Mouse (Mus musculus) CD8-positive naive resting alpha-beta T cell, adult 2 months (primary cell): ENCODE results near the gene Has1.

Experiments used
- DNase-seq, 2 experiments: peaks; one replicate each; pipeline ENCODE4 v3.0.0; 2022; ENCODE audit warnings: low read depth in 2 of 2, low spot score in 2 of 2

The Has1 gene

DNA sequence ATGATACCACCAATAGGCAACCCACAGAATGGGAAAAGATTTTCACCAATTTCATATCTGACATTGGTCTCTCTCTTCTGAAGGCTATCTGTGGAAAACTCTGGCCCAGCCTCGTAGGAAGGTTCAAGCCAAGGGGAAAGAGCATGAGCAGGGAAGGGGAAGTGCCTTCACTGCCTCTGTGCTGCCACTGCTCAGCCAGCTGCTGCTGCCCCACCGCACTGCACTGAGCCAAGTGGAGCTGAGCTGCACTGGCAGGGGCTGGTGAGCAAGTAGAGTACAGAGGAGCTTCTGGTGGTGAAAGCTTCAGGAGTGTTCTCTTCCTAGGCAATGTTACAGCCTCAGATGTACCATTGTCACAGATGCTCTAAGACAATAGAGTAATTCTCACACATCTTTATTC, 59.5 kb downstream of the Has1 start:
- no peak for DNase-seq
